Mouse (Mus musculus) stomach, embryonic 15.5 days (tissue): ENCODE data around the gene Sgcg. TPM values are rescaled to one million over a fixed set of nuclear protein-coding genes. Genes with fewer than 3 reads are reported as not detected.

Source experiments
- ATAC-seq: fragments of 200-750 bp; cut with Nextera tagmentation; 2 replicates; pipeline ENCODE4 v1.8.0; 2017; ENCODE audit warnings: low read depth, moderate number of reproducible peaks, moderate TSS enrichment; ENCODE audit not compliant: insufficient read depth, low FRiP score
- H3K27ac ChIP-seq: fragments of 300-500 bp; sonication (generic); 2 replicates; pipeline ENCODE4 v1.5.1; 2015; ENCODE audit warnings: mild to moderate bottlenecking, inconsistent platforms
- H3K27me3 ChIP-seq: fragments of 300-500 bp; sonication (generic); replicated peaks from 2 replicates; pipeline ENCODE4 v1.6.1; 2015; ENCODE audit warnings: inconsistent platforms
- H3K36me3 ChIP-seq: fragments of 300-500 bp; sonication (generic); 2 replicates; pipeline ENCODE4 v1.6.1; 2015; ENCODE audit warnings: inconsistent platforms
- H3K4me1 ChIP-seq: fragments of 300-500 bp; sonication (generic); 2 replicates; pipeline ENCODE4 v1.6.1; 2015; ENCODE audit warnings: inconsistent platforms
- H3K4me2 ChIP-seq: fragments of 300-500 bp; sonication (generic); 2 replicates; pipeline ENCODE4 v1.6.1; 2015; ENCODE audit warnings: mild to moderate bottlenecking, inconsistent platforms
- H3K4me3 ChIP-seq: fragments of 300-500 bp; sonication (generic); replicated peaks from 2 replicates; pipeline ENCODE4 v1.5.1; 2015; ENCODE audit warnings: inconsistent platforms
- H3K9ac ChIP-seq: fragments of 300-500 bp; sonication (generic); 2 replicates; pipeline ENCODE4 v1.6.1; 2015; ENCODE audit warnings: inconsistent platforms
- H3K9me3 ChIP-seq: fragments of 300-500 bp; sonication (generic); 2 replicates; pipeline ENCODE4 v1.6.1; 2016; ENCODE audit warnings: inconsistent platforms
- WGBS: fragments of 180-500 bp; shearing (Covaris S2); methylation state at CpG from one replicate; pipeline ENCODE4 v1.1.7; 2015; 5-methylcytosine and 5-hydroxymethylcytosine counted together
- polyA plus RNA-seq: library from polyadenylated mRNA; unstranded; fragments of >200 nt; fragmentation: Nextera tagmentation; extraction: Ambion mirVana; gene quantifications from 2 replicates; pipeline ENCODE4 v1.2.1, GENCODE M21; 2015

Sgcg gene
- polyA plus RNA-seq, result 0.78 and 1.3 TPM in 2 replicates

DNA sequence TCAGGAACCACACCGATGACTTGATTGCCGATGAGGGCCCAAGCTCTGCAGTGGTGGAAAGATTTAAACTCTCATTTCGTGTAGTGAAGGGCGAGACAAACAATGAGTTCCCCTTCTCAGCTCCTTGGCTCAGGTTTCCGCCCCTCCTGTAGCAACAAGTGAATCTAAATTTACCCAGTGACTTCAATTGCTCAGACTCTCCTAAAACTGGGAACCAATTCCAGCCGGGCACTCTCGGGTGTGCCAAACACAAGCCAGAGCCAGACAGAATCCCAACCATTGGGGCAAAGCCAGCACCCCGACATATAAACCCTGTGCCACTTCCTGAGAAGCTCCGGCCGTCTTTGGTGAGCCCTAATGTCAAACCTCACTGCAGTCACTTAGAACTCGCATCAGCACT is at the start of gene Sgcg:
TSS of gene Sgcg (minus strand) at position 139 of the 400 bp plus-strand sequence.
- H3K27ac ChIP-seq, result no peak within 1 kb of the TSS
- H3K4me2 ChIP-seq, result no peak within 1 kb of the TSS
- no peaks in the 10 kb centered on the region for H3K27me3 ChIP-seq
- H3K9me3 ChIP-seq, result no peaks in the 10 kb centered on the region
- H3K9ac ChIP-seq, result no peak within 1 kb of the TSS
- WGBS, result 51% methylated on average over 11 of the region's 11 CpGs
- no peak within 1 kb of the TSS for H3K4me3 ChIP-seq
- ATAC-seq, result no peak
- no peaks in the 10 kb centered on the region for H3K4me1 ChIP-seq
- no peaks in the 10 kb centered on the region for H3K36me3 ChIP-seq

- 45% methylated on average over 4 of the region's 4 CpGs for WGBS
- Histone ChIP-seq H3K4me3 (no peak overlapping the region), H3K27ac (no peak overlapping the region), H3K36me3 (no peaks in the 10 kb centered on the region), H3K4me2 (no peak overlapping the region), H3K27me3 (no peaks in the 10 kb centered on the region), H3K9me3 (no peaks in the 10 kb centered on the region), H3K9ac (no peak overlapping the region), H3K4me1 (no peaks in the 10 kb centered on the region)
- no peak for ATAC-seq
These were observed 45.8 kb upstream of the Sgcg start for GRCm38 (mm10) chr14:61303969-61304609.

GRCm38 (mm10) chr14:61302428-61302827 is 44.1 kb upstream of the Sgcg start:
- ATAC-seq, result no peak
- H3K9ac ChIP-seq, result no peak overlapping the region
- H3K9me3 ChIP-seq, result no peaks in the 10 kb centered on the region

DNA sequence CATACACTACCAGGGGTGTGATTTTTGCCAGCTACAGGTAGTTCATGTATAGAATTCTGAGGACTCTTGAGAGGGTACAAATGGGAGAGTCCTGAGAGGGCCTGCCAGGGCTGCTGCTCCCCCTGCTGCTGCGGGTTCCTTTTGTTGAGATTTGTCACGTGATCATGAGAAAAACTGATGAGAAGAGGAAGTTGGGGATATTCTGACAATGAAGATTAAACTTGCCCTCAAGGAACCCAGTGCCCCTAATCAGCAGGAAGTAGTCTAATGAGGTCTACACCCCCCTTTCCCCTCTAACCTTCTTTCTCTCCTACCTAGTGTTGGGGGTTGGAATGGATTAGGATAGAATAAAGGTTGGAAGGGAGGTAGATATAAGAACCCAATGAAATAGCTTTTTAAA is 43.0 kb upstream of the Sgcg start:
- Histone ChIP-seq H3K27ac (no peak overlapping the region), H3K4me2 (no peak overlapping the region), H3K4me3 (no peak overlapping the region), H3K27me3 (no peaks in the 10 kb centered on the region), H3K9ac (no peak overlapping the region), H3K4me1 (no peaks in the 10 kb centered on the region), H3K36me3 (no peaks in the 10 kb centered on the region), H3K9me3 (no peaks in the 10 kb centered on the region)
- 61% methylated on average over 2 of the region's 2 CpGs for WGBS
- ATAC-seq, result no peak

More at GRCm38 (mm10) chr14:61302428-61302827, 44.1 kb upstream of the Sgcg start:
- H3K36me3 ChIP-seq, result no peaks in the 10 kb centered on the region
- no peak overlapping the region for H3K4me3 ChIP-seq
- no peaks in the 10 kb centered on the region for H3K4me1 ChIP-seq
- 62% methylated on average over 2 of the region's 2 CpGs for WGBS
- no peaks in the 10 kb centered on the region for H3K27me3 ChIP-seq
- H3K27ac ChIP-seq, result no peak overlapping the region
- H3K4me2 ChIP-seq, result no peak overlapping the region

DNA sequence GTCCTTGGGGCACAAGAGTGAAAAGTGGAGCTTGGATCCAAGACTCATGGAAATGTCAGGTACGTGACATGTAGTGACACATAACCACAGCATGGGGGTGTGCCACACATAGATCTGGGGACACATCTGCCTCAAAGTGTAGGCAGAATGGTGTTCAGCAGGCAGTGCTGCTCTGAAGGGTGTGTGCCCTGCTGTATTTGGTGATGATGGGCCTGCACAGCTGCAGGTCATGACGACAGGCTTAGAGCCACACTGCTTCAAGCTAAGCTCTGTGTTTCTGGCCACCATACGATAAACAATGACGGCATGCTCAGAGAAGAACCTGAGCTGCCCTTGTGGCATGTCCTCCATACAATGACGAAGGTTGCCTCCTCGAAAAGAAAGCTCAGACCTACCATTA is 41.5 kb upstream of the Sgcg start:
- H3K9ac ChIP-seq, result no peak overlapping the region
- WGBS, result 85% methylated on average over 6 of the region's 6 CpGs

DNA sequence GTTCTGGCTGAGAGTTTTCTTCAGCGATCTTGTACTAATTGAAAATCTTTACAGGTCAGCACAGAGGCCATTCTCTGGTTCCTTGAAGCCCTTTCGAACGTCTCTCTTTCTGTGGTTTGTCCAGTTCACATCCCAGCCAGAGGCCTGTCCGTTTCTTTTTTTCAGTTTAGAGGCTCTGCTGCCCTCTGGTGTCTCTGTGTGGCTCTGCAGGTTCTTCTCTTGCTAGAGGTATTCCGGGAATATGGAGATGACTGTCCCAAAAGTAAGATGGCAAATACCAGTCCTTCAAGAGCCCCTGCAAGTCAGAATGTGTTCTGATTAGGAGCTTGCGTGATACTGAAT is 36.4 kb upstream of the Sgcg start:
- no peak overlapping the region for H3K4me2 ChIP-seq
- no peak overlapping the region for H3K9ac ChIP-seq
- no peaks in the 10 kb centered on the region for H3K9me3 ChIP-seq
- H3K4me1 ChIP-seq, result no peaks in the 10 kb centered on the region
- H3K4me3 ChIP-seq, result no peak overlapping the region
- no peak for ATAC-seq
- H3K36me3 ChIP-seq, result no peaks in the 10 kb centered on the region
- WGBS, result 21% methylated on average over 6 of the region's 6 CpGs
- H3K27ac ChIP-seq, result no peak overlapping the region
- no peaks in the 10 kb centered on the region for H3K27me3 ChIP-seq

More for the DNA sequence above, 41.5 kb upstream of the Sgcg start:
- no peaks in the 10 kb centered on the region for H3K9me3 ChIP-seq
- H3K4me2 ChIP-seq, result no peak overlapping the region
- ATAC-seq, result no peak
- no peak overlapping the region for H3K4me3 ChIP-seq
- no peak overlapping the region for H3K27ac ChIP-seq
- H3K36me3 ChIP-seq, result no peaks in the 10 kb centered on the region
- no peaks in the 10 kb centered on the region for H3K4me1 ChIP-seq
- H3K27me3 ChIP-seq, result no peaks in the 10 kb centered on the region

GRCm38 (mm10) chr14:61293884-61294737 is 35.8 kb upstream of the Sgcg start:
- Histone ChIP-seq H3K36me3 (no peaks in the 10 kb centered on the region), H3K4me1 (no peaks in the 10 kb centered on the region), H3K4me2 (no peak overlapping the region), H3K9me3 (no peaks in the 10 kb centered on the region), H3K9ac (no peak overlapping the region), H3K4me3 (no peak overlapping the region), H3K27ac (no peak overlapping the region), H3K27me3 (no peaks in the 10 kb centered on the region)
- 54% methylated on average over 16 of the region's 16 CpGs for WGBS
- no peak for ATAC-seq

- Histone ChIP-seq H3K27me3 (no peaks in the 10 kb centered on the region), H3K9me3 (no peaks in the 10 kb centered on the region), H3K4me1 (no peaks in the 10 kb centered on the region), H3K4me3 (no peak overlapping the region), H3K4me2 (no peak overlapping the region), H3K36me3 (no peaks in the 10 kb centered on the region), H3K27ac (peak overlapping the region; percentile 58; the same call in 1 of the 2 replicates), H3K9ac (no peak overlapping the region)
- no peak for ATAC-seq
- WGBS, result 33% methylated on average over 3 of the region's 3 CpGs
These were observed 32.4 kb upstream of the Sgcg start for GRCm38 (mm10) chr14:61290664-61291063.

DNA sequence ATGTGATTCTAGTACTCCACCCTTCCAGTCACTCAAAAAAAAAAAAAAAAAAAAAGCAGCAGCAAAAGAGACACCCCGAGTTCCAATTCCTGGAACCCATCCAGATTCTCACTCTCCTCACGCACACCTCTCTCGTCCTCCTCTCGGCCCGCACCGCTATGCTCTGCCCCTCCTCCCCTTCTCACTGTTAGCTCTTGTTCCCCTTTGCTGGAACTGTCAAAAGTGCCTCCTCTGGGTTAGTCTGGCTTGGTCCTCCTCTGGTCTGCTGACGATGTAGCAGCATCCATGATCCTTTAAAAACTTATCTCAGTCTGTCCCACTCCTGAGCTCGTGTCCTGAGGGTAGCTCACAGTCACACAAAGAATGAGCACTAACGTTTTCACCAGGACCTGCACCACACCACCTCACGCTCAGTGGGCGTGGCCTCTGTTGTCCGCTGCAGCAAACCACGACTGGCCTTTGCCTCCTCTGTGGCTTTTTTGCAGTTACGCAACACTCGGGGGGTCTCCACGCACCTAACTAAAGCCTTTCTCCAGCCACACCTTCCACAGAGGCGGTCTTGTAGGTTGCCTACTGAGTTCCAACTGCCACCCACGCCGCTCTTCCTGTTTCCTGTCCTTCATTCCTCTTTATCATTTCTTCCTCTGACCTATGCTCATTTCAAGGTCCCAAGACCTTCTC is 30.5 kb upstream of the Sgcg start:
- Histone ChIP-seq H3K9me3 (no peaks in the 10 kb centered on the region), H3K4me3 (no peak overlapping the region), H3K4me1 (no peaks in the 10 kb centered on the region), H3K4me2 (0 out of 2 replicates have a peak overlapping the region, but pooled peaks have one; percentile 11), H3K36me3 (no peaks in the 10 kb centered on the region), H3K27ac (no peak overlapping the region), H3K9ac (no peak overlapping the region), H3K27me3 (no peaks in the 10 kb centered on the region)
- no peak for ATAC-seq
- 63% methylated on average over 19 of the region's 19 CpGs for WGBS

DNA sequence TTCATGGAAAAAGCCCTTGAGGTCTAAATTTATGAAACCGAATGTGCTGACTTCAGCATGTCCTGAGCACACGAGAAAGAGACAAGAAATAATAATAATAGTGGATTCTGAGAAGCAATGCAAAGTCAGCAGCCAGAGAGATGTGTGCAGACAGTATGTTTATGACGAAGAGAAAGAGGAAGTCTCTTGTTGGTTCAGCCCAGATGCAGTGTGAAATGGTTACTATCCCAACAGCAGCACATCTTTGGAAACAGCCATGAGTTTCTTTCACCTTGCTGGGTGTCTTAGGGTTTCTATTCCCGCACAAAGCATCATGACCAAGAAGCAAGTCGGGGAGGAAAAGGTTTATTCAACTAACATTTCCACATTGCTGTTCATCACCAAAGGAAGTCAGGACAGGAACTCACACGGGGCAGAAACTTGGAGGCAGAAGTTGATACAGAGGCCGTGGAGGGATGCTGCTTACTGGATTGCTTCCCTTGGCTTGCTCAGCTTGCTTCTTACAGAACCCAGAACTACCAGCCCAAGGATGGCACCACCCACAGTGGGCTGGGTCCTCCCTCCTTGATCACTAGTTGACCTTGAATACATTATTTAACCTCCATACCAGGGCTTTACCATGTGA is 20.5 kb upstream of the Sgcg start:
- ATAC-seq, result no peak
- Histone ChIP-seq H3K4me3 (no peak overlapping the region), H3K9me3 (no peaks in the 10 kb centered on the region), H3K36me3 (no peaks in the 10 kb centered on the region), H3K27me3 (peaks cover 17% of the 10 kb centered on the region), H3K4me1 (peaks cover 14% of the 10 kb centered on the region; the same call in 1 of the 2 replicates), H3K27ac (no peak overlapping the region), H3K4me2 (no peak overlapping the region), H3K9ac (no peak overlapping the region)
- WGBS, result 73% methylated on average over 7 of the region's 7 CpGs

GRCm38 (mm10) chr14:61277285-61277684 is 19.0 kb upstream of the Sgcg start:
- H3K4me3 ChIP-seq, result no peak overlapping the region
- no peak overlapping the region for H3K9ac ChIP-seq
- no peak overlapping the region for H3K27ac ChIP-seq
- H3K9me3 ChIP-seq, result no peaks in the 10 kb centered on the region
- 43% methylated on average over 1 of the region's 1 CpGs for WGBS
- no peaks in the 10 kb centered on the region for H3K36me3 ChIP-seq
- no peak for ATAC-seq
- H3K4me1 ChIP-seq, result peaks cover 14% of the 10 kb centered on the region; the same call in 1 of the 2 replicates
- no peak overlapping the region for H3K4me2 ChIP-seq
- H3K27me3 ChIP-seq, result peaks cover 17% of the 10 kb centered on the region
